Mouse (Mus musculus): ENCODE measurements around the gene B4gat1.

- TF ChIP-seq CTCF (IDR thresholded peaks at IDR 0.05; ENCODE audit: borderline replicate concordance, insufficient read depth, low read depth, low read length) (no peak), POLR2A (IDR thresholded peaks at IDR 0.05; ENCODE audit: borderline replicate concordance, insufficient read depth, low read length) (no peak)
These were observed 12.4 kb downstream of the B4gat1 start for GRCm38 (mm10) chr19:5051031-5051430.

Data from cerebellum, adult 2 months (tissue).